Mouse (Mus musculus) hindbrain, postnatal 0 days (tissue): Measurements from ENCODE around the gene Dnajb8. TPM values are rescaled to one million over a fixed set of nuclear protein-coding genes. Genes with fewer than 3 reads are reported as not detected.

ENCODE experiments used
- ATAC-seq: fragments of 200-750 bp; cut with Nextera tagmentation; 2 replicates; pipeline ENCODE4 v1.8.0; 2017; ENCODE audit warnings: mild to moderate bottlenecking, moderate TSS enrichment, moderate library complexity
- DNase-seq: peaks from one replicate; pipeline ENCODE4 v3.0.0-alpha.2; 2015; ENCODE audit warnings: low spot score
- H3K27ac ChIP-seq: fragments of 300-500 bp; sonication (generic); 2 replicates; pipeline ENCODE4 v1.5.1; 2014; ENCODE audit warnings: mild to moderate bottlenecking
- H3K27me3 ChIP-seq: fragments of 300-500 bp; sonication (generic); 2 replicates; pipeline ENCODE4 v1.6.1; 2014; ENCODE audit warnings: low read length, mixed read lengths; ENCODE audit not compliant: insufficient read depth
- H3K36me3 ChIP-seq: fragments of 300-500 bp; sonication (generic); 2 replicates; pipeline ENCODE4 v1.6.1; 2014; ENCODE audit warnings: low read length, mixed read lengths; ENCODE audit not compliant: insufficient read depth
- H3K4me1 ChIP-seq: fragments of 300-500 bp; sonication (generic); 2 replicates; pipeline ENCODE4 v1.6.1; 2014; ENCODE audit warnings: antibody characterized with exemption, low read length, mixed read lengths; ENCODE audit not compliant: insufficient read depth
- H3K4me2 ChIP-seq: fragments of 300-500 bp; sonication (generic); 2 replicates; pipeline ENCODE4 v1.6.1; 2014; ENCODE audit warnings: low read depth, mild to moderate bottlenecking, low read length, moderate library complexity, mixed read lengths
- H3K4me3 ChIP-seq: fragments of 300-500 bp; sonication (generic); 2 replicates; pipeline ENCODE4 v1.5.1; 2014; ENCODE audit warnings: low read length
- H3K9ac ChIP-seq: fragments of 300-500 bp; sonication (generic); replicated peaks from 2 replicates; pipeline ENCODE4 v1.6.1; 2014; ENCODE audit warnings: mild to moderate bottlenecking, low read length, moderate library complexity, mixed read lengths
- H3K9me3 ChIP-seq: fragments of 300-500 bp; sonication (generic); 2 replicates; pipeline ENCODE4 v1.6.1; 2016; ENCODE audit warnings: low read length, mixed read lengths
- CTCF ChIP-seq: IDR thresholded peaks from 2 replicates; pipeline ENCODE4 v1.5.1; 2016; ENCODE audit warnings: antibody characterized with exemption, control low read depth, low read depth
- WGBS: fragments of 180-500 bp; shearing (Covaris S2); extraction: QIAGEN DNeasy Blood & Tissue Kit; methylation state at CpG from one replicate; pipeline ENCODE4 v1.1.7; 2014; 5-methylcytosine and 5-hydroxymethylcytosine counted together
- polyA plus RNA-seq: library from polyadenylated mRNA; unstranded; fragments of >200 nt; fragmentation: Nextera tagmentation; extraction: Ambion mirVana; gene quantifications from 2 replicates; pipeline ENCODE4 v1.2.1, GENCODE M21; 2015
- total RNA-seq: library from RNA; depleted of rRNA; stranded (reverse); fragments of >200 nt; gene quantifications from 2 replicates; pipeline ENCODE4 v1.2.3, GENCODE M21; 2014; rRNA removed

Gene Dnajb8
- total and polyA plus RNA-seq, 2 experiments from 2014 or later, result not detected

DNA sequence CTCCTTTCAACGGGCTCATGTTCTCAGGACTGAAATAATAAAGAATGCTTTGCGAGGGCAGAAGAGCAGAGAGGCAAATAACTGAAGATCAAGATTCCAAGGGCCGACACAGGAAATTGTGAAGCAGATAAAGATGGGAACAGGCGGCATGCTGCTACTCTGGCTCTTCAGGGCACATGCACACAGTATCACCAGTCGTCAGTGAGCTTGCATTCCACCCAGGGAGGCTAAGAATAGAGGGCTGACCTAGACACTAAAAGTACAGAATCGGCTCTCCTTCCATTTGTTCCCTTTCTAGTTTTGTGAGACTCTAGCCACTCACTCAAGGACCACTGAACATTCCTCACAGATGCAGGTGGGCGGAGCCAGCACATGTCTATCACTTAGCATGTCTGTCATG is 79.2 kb downstream of the Dnajb8 start:
- DNase-seq, result no peak
- TF ChIP-seq CTCF, result no peak
- H3K4me3 ChIP-seq, result no peak overlapping the region
- H3K9me3 ChIP-seq, result no peaks in the 10 kb centered on the region
- H3K36me3 ChIP-seq, result peaks cover 3% of the 10 kb centered on the region; the same call in 1 of the 2 replicates
- no peak overlapping the region for H3K4me2 ChIP-seq
- WGBS, result 61% methylated on average over 7 of the region's 7 CpGs
- no peaks in the 10 kb centered on the region for H3K27me3 ChIP-seq
- H3K9ac ChIP-seq, result no peak overlapping the region
- no peak overlapping the region for H3K27ac ChIP-seq
- no peak for ATAC-seq
- H3K4me1 ChIP-seq, result no peaks in the 10 kb centered on the region

Other genes starting within 250 kb of the Dnajb8 start
- gene H1fx, start 240.6 kb upstream of the Dnajb8 start, total RNA-seq, result 21.9 and 58.5 TPM in 2 replicates
- 56.3 and 61.3 TPM in 2 replicates for gene H1fx, start 240.6 kb upstream of the Dnajb8 start, polyA plus RNA-seq
- 88.3 and 90.0 TPM in 2 replicates for gene Rab7, start 177.0 kb upstream of the Dnajb8 start, total RNA-seq
- gene Rab7, start 177.0 kb upstream of the Dnajb8 start, polyA plus RNA-seq, result 325 and 345 TPM in 2 replicates
- gene Rpn1, start 137.8 kb upstream of the Dnajb8 start, total RNA-seq, result 225 and 245 TPM in 2 replicates
- gene Rpn1, start 137.8 kb upstream of the Dnajb8 start, polyA plus RNA-seq, result 236 and 242 TPM in 2 replicates
- gene Gata2, start 28.4 kb upstream of the Dnajb8 start, total RNA-seq, result 6.1 and 7.5 TPM in 2 replicates
- gene Gata2, start 28.4 kb upstream of the Dnajb8 start, polyA plus RNA-seq, result 17.9 and 19.7 TPM in 2 replicates
- 20.6 and 28.6 TPM in 2 replicates for gene Eefsec, start 224.3 kb downstream of the Dnajb8 start, total RNA-seq
- 25.6 and 27.9 TPM in 2 replicates for gene Eefsec, start 224.3 kb downstream of the Dnajb8 start, polyA plus RNA-seq
- gene Ruvbl1, start 243.1 kb downstream of the Dnajb8 start, total RNA-seq, result 31.2 and 42.5 TPM in 2 replicates
- 74.0 and 74.6 TPM in 2 replicates for gene Ruvbl1, start 243.1 kb downstream of the Dnajb8 start, polyA plus RNA-seq